Mouse (Mus musculus): ENCODE data around the gene Mlst8. TPM values are rescaled to one million over a fixed set of nuclear protein-coding genes. Genes with fewer than 3 reads are reported as not detected.
A peak's percentile ranks its signal among the peaks of the same experiment; 100 is the strongest.

Gene Mlst8
- total and polyA plus RNA-seq, 3 experiments: 10.0 to 24.7 (median 14.0) TPM

DNA sequence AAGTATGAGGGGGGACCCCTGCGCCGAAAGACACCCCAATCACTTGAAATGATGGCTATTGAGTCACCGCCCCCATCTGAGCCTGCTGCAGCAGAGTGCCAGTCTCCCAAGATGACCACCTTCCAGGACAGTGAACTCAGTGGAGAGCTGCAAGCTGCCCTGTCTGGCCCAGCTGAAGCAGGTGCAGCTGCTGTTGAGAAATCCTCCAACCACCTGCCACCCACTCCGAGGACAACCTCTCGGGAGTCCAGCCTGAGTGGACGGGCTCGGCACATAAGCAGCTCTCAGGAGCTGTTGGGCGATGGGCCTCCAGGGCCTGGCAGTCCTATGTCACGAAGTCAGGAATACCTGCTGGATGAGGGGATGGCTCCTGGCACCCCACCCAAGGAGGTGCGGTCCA lies 25.2 kb upstream of the Mlst8 start:
- dilution Hi-C loops (cut with MboI; ENCODE audit: extremely low pct_ligation_motif_present, extremely low pct_unique_long_range_greater_than_20kb, low sequenced_read_pairs): no loop called here
- no peaks in the 10 kb centered on the region for H3K9me3 ChIP-seq (replicated peaks; ENCODE audit: low read length)
- no peak overlapping the region for H3K9ac ChIP-seq (ENCODE audit: insufficient read depth, low read depth)
- H3K4me2 ChIP-seq (ENCODE audit: insufficient read depth, low read depth, poor library complexity, severe bottlenecking): no peak overlapping the region
- H3K36me3 ChIP-seq (replicated peaks in 1 of 2; ENCODE audit: control insufficient read depth in 1 of 2, insufficient read depth in 1 of 2, low read length in 1 of 2): peaks cover 40 to 62% of the 10 kb centered on the region in 2 experiments
- no peaks in the 10 kb centered on the region for H3K4me1 ChIP-seq (ENCODE audit: control insufficient read depth in 1 of 2, insufficient read depth in 2 of 2)
- TF ChIP-seq ETS1 (conservative IDR thresholded peaks at IDR 0.05; ENCODE audit: low read depth, low read length): no peak
- no peak for TF ChIP-seq MAFK (IDR thresholded peaks at IDR 0.05; ENCODE audit: insufficient replicate concordance, low read length)
- no peak for TF ChIP-seq USF1 (IDR thresholded peaks at IDR 0.05; ENCODE audit: low read depth, low read length)
- TF ChIP-seq POLR2AphosphoS2 (IDR thresholded peaks at IDR 0.05; ENCODE audit: low read depth, low read length): no peak
- DNase-seq (ENCODE audit: extremely low read depth): no peak
- no peak overlapping the region for H3K27ac ChIP-seq (ENCODE audit: insufficient read depth, low read depth)
- H3K27me3 ChIP-seq (replicated peaks): peaks cover 4% of the 10 kb centered on the region
- H3K4me3 ChIP-seq (replicated peaks in 1 of 3; ENCODE audit: low read depth in 2 of 3, low read length in 2 of 3, poor library complexity in 1 of 3): no peak overlapping the region
- no peaks in the 10 kb centered on the region for H3K79me2 ChIP-seq (replicated peaks; ENCODE audit: control insufficient read depth, extremely low read depth, insufficient read depth, poor library complexity, severe bottlenecking)
- in situ Hi-C loops (cut with MboI; ENCODE audit: low pct_ligation_motif_present, low pct_unique_long_range_greater_than_20kb, low sequenced_read_pairs): no loop called here

DNA sequence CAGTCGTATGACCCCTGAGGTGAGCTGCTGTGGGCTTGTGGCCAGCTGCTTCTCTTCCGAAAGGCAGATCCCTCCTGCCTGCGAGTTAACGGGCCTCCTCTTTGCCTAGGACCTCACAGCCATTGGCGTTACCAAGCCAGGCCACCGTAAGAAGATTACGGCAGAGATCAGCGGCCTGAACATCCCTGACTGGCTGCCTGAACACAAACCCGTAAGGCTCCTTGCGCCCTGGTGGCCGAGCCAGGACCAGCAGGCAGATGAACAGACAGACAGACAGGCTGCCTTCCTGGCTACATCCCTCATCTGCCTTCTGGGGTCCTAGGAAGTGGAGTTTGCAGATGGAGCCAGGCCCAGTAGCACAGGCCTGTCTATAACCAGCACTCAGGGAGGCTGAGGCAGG lies 23.3 kb upstream of the Mlst8 start:
- Histone ChIP-seq H3K79me2 (replicated peaks; ENCODE audit: control insufficient read depth, extremely low read depth, insufficient read depth, poor library complexity, severe bottlenecking) (no peaks in the 10 kb centered on the region), H3K9ac (ENCODE audit: insufficient read depth, low read depth) (no peak overlapping the region), H3K4me1 (ENCODE audit: control insufficient read depth in 1 of 2, insufficient read depth in 2 of 2) (no peaks in the 10 kb centered on the region), H3K9me3 (replicated peaks; ENCODE audit: low read length) (no peaks in the 10 kb centered on the region), H3K4me2 (ENCODE audit: insufficient read depth, low read depth, poor library complexity, severe bottlenecking) (no peak overlapping the region), H3K4me3 (replicated peaks in 1 of 3; ENCODE audit: low read depth in 2 of 3, low read length in 2 of 3, poor library complexity in 1 of 3) (no peak overlapping the region), H3K36me3 (replicated peaks in 1 of 2; ENCODE audit: control insufficient read depth in 1 of 2, insufficient read depth in 1 of 2, low read length in 1 of 2) (peaks cover 24 to 43% of the 10 kb centered on the region in 2 experiments), H3K27ac (ENCODE audit: insufficient read depth, low read depth) (no peak overlapping the region), H3K27me3 (replicated peaks) (peaks cover 9% of the 10 kb centered on the region)
- dilution Hi-C loops (cut with MboI; ENCODE audit: extremely low pct_ligation_motif_present, extremely low pct_unique_long_range_greater_than_20kb, low sequenced_read_pairs): no loop called here
- TF ChIP-seq CTCF (conservative IDR thresholded peaks at IDR 0.05 in 1 of 2, IDR thresholded peaks at IDR 0.05 in 1 of 2; ENCODE audit: low read depth in 2 of 2, low read length in 2 of 2) (peak in 1 of 2 experiments; percentile 43; a peak in 2 of 4 replicates), CHD1 (IDR thresholded peaks at IDR 0.05; ENCODE audit: low read depth, low read length) (no peak)
- DNase-seq (ENCODE audit: extremely low read depth): peak; percentile 23
- in situ Hi-C loops (cut with MboI; ENCODE audit: low pct_ligation_motif_present, low pct_unique_long_range_greater_than_20kb, low sequenced_read_pairs): no loop called here

DNA sequence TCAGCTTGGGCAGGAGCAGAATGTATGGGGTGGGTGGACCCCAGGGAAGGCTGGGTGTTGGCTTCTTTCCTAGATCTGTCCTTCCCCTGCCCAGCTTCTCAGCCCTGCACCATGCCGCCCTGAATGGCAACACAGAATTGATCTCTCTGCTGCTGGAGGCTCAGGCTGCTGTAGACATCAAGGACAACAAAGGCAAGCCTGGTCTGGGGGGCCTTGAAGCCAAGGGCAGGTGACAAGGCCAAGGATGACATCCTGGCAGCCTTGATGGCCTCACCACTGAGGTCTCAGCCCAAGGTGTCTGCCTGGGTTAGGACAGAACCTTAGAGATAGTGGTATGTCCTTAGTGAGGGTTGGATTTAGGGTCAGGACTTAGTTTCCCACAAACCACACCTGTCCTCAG lies 17.1 kb upstream of the Mlst8 start:
- Histone ChIP-seq H3K4me2 (ENCODE audit: insufficient read depth, low read depth, poor library complexity, severe bottlenecking) (no peak overlapping the region), H3K27me3 (replicated peaks) (peaks cover 21% of the 10 kb centered on the region), H3K36me3 (replicated peaks in 1 of 2; ENCODE audit: control insufficient read depth in 1 of 2, insufficient read depth in 1 of 2, low read length in 1 of 2) (no peaks in the 10 kb centered on the region), H3K4me3 (replicated peaks in 1 of 3; ENCODE audit: low read depth in 2 of 3, low read length in 2 of 3, poor library complexity in 1 of 3) (no peak overlapping the region), H3K4me1 (ENCODE audit: control insufficient read depth in 1 of 2, insufficient read depth in 2 of 2) (no peaks in the 10 kb centered on the region), H3K9ac (ENCODE audit: insufficient read depth, low read depth) (no peak overlapping the region), H3K79me2 (replicated peaks; ENCODE audit: control insufficient read depth, extremely low read depth, insufficient read depth, poor library complexity, severe bottlenecking) (no peaks in the 10 kb centered on the region), H3K27ac (ENCODE audit: insufficient read depth, low read depth) (no peak overlapping the region), H3K9me3 (replicated peaks; ENCODE audit: low read length) (no peaks in the 10 kb centered on the region)
- TF ChIP-seq USF2 (conservative IDR thresholded peaks at IDR 0.05; ENCODE audit: low read depth, low read length): no peak
- no peak for TF ChIP-seq TBP (conservative IDR thresholded peaks at IDR 0.05; ENCODE audit: low read depth, low read length)
- TF ChIP-seq PAX5 (IDR thresholded peaks at IDR 0.05; ENCODE audit: low read length): no peak
- no peak for TF ChIP-seq CHD2 (IDR thresholded peaks at IDR 0.05; ENCODE audit: low read length)
- TF ChIP-seq POLR2AphosphoS2 (IDR thresholded peaks at IDR 0.05; ENCODE audit: low read depth, low read length): no peak
- TF ChIP-seq MAX (IDR thresholded peaks at IDR 0.05; ENCODE audit: low read length): no peak
- no peak for DNase-seq (ENCODE audit: extremely low read depth)
- in situ Hi-C loops (cut with MboI; ENCODE audit: low pct_ligation_motif_present, low pct_unique_long_range_greater_than_20kb, low sequenced_read_pairs): no loop called here
- dilution Hi-C loops (cut with MboI; ENCODE audit: extremely low pct_ligation_motif_present, extremely low pct_unique_long_range_greater_than_20kb, low sequenced_read_pairs): no loop called here

All from CH12.LX (cell line).